Mouse (Mus musculus): Measurements from ENCODE around the gene Ubxn2a. TPM values are rescaled to one million over a fixed set of nuclear protein-coding genes. Genes with fewer than 3 reads are reported as not detected.

The Ubxn2a gene
- 5.5 and 7.4 TPM in 2 replicates for polyA plus RNA-seq (2012; rRNA removed; ENCODE audit: low replicate concordance)

DNA sequence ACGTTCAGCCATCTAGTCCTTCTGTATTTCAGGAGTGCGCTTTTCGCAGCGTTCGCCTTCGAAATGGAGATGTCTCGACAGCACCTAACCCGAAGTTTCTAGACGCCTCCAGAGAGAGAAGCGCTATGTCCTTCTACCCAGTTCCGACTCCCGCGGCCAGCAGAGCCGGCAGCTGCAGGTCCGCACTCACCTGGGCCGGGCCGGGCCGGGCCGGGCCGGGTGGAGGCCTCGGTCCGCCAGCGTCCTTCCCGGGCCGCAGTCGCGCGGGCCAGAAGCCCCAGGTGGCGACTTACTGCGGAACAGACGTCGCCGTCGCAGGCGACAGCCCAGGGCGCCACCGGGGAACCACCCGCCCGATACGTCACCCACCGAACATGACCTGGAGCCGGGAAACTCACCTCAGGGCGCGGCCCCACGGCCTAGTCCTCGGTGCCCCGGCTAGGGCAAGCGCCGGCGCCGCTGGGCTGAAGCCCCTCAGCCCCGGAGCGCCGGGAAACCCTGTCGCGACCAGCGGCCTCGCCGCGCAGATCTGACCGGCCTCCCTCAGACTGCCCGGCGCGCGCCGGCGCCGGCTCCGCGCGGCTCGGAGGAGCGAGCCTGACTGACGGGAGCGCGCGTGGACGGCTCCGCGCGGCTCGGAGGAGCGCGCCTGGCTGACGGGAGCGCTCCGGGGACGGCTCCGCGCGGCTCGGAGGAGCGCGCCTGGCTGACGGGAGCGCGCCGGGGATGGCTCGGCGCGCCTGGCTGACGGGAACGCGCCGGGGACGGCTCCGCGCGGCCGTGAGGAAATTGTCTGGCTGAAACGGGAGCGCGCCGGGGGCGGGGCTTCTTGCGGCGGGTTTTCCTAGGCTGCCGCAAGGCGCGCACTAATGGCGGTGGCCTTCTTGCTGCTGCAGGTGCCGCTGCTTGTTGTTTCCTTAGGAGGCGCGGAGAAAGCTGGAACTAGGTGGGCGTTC is at the start of gene Ubxn2a:
Gene Ubxn2a, minus strand, starts transcription at position 755 of the 956 bp plus-strand sequence.

DNA sequence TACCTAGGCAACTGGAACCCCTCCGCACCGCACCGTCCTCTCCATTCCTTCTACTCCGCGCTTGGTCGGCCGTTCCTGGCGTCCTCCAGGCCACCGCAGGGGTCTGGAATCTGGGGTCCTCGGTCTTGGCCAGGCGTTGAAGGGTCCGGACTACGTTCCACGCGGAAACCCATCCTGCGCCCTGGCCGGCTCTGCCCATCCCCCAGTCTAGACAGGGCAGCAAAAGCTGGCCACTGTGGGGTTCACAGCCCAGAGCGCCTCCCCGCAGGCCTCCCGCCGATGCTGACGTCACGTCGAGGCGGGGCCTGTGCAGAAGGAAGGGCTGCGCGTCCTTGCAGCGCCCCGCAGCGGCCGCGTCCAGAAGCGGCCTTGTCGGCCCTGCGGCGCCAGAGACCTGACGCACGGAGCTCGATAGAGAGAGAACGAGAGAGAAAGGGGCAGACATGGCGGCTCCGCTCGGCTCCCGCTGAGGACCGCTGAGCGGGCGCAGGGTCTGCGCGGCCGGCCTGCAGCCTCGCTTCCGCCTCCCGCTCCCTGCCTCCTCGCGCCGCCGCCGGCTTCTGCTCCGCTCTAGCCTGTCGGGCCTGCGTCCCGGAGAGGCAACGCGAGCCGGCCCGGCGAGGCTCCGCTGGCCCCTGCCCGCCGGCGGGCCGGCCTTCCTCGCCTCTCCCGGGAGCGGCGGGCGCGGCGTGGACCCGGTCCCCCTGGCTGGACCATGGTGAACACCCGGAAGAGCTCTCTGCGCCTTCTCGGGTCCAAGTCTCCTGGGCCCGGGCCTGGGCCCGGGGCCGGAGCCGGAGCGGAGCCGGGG is 9.7 kb upstream of the Ubxn2a start, which contains the start of gene Atad2b:
Gene Atad2b, plus strand, starts transcription at position 360 of the 811 bp plus-strand sequence.

DNA sequence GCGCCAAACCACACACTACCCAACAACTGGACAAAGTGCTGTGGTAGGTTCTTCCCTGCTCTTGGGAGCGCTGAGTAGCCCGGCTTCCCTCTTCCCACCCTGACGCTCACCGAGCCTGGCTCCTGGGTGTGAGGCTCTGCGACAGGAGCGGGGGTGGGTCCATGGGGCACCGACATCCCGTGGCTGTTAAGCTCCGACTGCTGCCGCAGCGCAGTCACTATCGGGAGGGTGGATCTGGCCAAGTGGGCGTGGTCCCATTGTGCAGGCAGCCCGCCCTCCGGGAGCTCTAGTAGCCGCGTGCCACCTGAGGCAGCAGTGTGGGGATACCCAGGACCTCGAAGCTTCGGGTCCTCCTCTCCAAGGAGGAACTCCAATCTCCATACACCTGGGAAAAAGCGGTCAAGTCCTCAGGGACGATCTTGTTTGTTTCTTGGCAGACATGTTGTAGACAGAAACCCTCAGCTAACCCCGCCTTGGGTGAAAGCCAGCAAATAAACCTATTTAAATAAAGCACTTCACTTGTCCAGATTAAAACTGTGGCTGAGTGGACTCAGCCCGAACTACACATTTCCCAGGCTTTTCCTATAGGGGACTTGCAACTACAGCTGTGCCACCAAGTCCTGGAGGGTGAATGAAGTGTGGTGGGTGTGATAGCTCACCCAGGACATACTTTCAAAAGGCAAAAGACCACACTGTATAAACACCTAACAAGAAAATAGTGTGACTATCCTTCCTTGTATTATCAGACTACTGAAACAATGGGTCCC is 33.2 kb downstream of the Ubxn2a start, which contains the start of gene Mfsd2b:
Gene Mfsd2b, minus strand, starts transcription at position 199 of the 767 bp plus-strand sequence.

DNA sequence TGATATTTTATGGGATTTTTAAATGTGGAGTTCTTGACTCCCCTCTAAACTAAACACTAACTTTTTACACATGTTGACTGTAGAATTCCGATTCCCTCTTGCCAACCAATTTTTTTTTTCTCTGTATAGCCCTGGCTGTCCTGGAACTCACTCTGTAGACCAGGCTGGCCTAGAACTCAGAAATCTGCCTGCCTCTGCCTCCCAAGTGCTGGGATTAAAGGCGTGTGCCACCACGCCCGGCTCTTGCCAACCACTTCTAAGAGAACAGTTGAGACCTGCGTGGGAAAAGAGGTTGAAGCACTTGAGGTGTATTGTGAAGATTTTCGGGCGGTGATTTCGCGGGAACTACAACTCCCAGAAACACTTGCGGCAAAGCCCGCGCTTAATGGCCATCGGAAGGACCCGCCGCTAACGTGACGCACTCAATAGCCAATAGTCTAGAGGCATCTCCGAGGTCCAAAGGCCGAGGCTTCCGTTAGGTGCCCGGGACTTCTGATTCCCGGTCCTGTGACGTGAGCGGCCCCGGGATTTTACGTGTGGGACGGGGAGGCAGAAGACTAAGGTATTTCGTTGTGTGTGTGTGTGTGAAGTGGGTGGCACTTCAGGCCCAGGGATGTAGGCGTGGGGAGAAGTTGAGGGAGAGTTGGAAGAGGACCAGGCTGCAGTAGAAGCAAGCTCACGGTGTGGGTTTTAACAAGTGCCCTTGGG is 64.5 kb downstream of the Ubxn2a start, which contains the start of gene Wdcp:
Gene Wdcp, plus strand, starts transcription at position 414 of the 708 bp plus-strand sequence.

DNA sequence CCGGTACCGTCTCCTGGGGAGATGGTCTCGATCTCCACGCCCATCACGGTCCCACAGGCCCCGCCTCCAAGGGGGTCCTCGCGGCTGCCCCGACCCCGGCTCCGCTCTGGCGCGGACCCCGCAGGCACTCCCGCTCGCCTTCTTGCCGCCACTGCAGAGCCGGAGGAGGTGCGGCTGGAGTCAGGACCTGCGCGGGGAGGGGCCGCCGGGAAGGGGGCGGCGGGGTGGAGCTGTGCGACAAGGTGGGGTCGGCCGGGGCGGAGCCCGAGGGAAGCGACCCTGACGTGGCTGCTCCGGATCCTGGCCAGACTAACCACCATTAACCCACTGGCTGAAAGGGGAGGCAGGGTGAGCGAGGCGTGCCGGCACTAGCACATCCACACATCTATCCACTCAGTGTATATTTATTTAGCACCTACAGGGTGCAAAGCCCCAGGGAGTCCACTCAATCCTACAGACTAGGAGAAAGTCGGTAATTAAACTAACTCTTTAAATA is 66.1 kb downstream of the Ubxn2a start, which contains the start of gene Fkbp1b:
Gene Fkbp1b, minus strand, starts transcription at position 200 of the 496 bp plus-strand sequence.

Other genes with a start within 250 kb of the Ubxn2a start
- 0.06 TPM in 1 of 2 replicates, not detected in the other for gene Fam228a, start 169.3 kb downstream of the Ubxn2a start, polyA plus RNA-seq (2012; rRNA removed; ENCODE audit: low replicate concordance)
- gene Pfn4, start 138.7 kb downstream of the Ubxn2a start, polyA plus RNA-seq (2012; rRNA removed; ENCODE audit: low replicate concordance) = not detected in 2 replicates
- gene Fam228b, start 138.4 kb downstream of the Ubxn2a start, polyA plus RNA-seq (2012; rRNA removed; ENCODE audit: low replicate concordance) = not detected in 2 replicates
- gene Sf3b6, start 90.2 kb downstream of the Ubxn2a start, polyA plus RNA-seq (2012; rRNA removed; ENCODE audit: low replicate concordance) = 12.8 and 24.0 TPM in 2 replicates
- 1.8 and 2.0 TPM in 2 replicates for gene Fkbp1b, start 66.1 kb downstream of the Ubxn2a start, polyA plus RNA-seq (2012; rRNA removed; ENCODE audit: low replicate concordance)
- 1.0 and 1.3 TPM in 2 replicates for gene Wdcp, start 64.4 kb downstream of the Ubxn2a start, polyA plus RNA-seq (2012; rRNA removed; ENCODE audit: low replicate concordance)
- 1.4 and 2.1 TPM in 2 replicates for gene Mfsd2b, start 33.3 kb downstream of the Ubxn2a start, polyA plus RNA-seq (2012; rRNA removed; ENCODE audit: low replicate concordance)
- gene Atad2b, start 9.6 kb upstream of the Ubxn2a start, polyA plus RNA-seq (2012; rRNA removed; ENCODE audit: low replicate concordance) = 10.2 TPM in 2 replicates

Data from duodenum, adult 2 months (tissue).